Mouse (Mus musculus) neural tube, embryonic 14.5 days (tissue): Measurements from ENCODE around the gene Nfix. TPM values are rescaled to one million over a fixed set of nuclear protein-coding genes. Genes with fewer than 3 reads are reported as not detected.
A peak's percentile ranks its signal among the peaks of the same experiment; 100 is the strongest.

Source experiments
- ATAC-seq: fragments of 200-750 bp; cut with Nextera tagmentation; 2 replicates; pipeline ENCODE4 v1.8.0; 2017; ENCODE audit warnings: low read depth, mild to moderate bottlenecking, moderate TSS enrichment, moderate library complexity
- H3K27ac ChIP-seq: fragments of 300-500 bp; sonication (generic); 2 replicates; pipeline ENCODE4 v1.5.1; 2014; ENCODE audit warnings: low read depth, mild to moderate bottlenecking, control low read depth, low read length, moderate library complexity, mixed read lengths
- H3K27me3 ChIP-seq: fragments of 300-500 bp; sonication (generic); 2 replicates; pipeline ENCODE4 v1.6.1; 2014; ENCODE audit warnings: low read length; ENCODE audit not compliant: control insufficient read depth, insufficient read depth
- H3K36me3 ChIP-seq: fragments of 300-500 bp; sonication (generic); 2 replicates; pipeline ENCODE4 v1.6.1; 2014; ENCODE audit warnings: low read length, mixed read lengths; ENCODE audit not compliant: control insufficient read depth, insufficient read depth
- H3K4me1 ChIP-seq: fragments of 300-500 bp; sonication (generic); 2 replicates; pipeline ENCODE4 v1.6.1; 2014; ENCODE audit warnings: low read length; ENCODE audit not compliant: control insufficient read depth, insufficient read depth
- H3K4me2 ChIP-seq: fragments of 300-500 bp; sonication (generic); 2 replicates; pipeline ENCODE4 v1.6.1; 2014; ENCODE audit warnings: mild to moderate bottlenecking, low read depth, low read length, control low read depth
- H3K4me3 ChIP-seq: fragments of 300-500 bp; sonication (generic); 2 replicates; pipeline ENCODE4 v1.5.1; 2014; ENCODE audit warnings: low read depth, low read length, control low read depth, mixed read lengths
- H3K9ac ChIP-seq: fragments of 300-500 bp; sonication (generic); replicated peaks from 2 replicates; pipeline ENCODE4 v1.6.1; 2014; ENCODE audit warnings: low read depth, mild to moderate bottlenecking, control low read depth, low read length, mixed read lengths
- H3K9me3 ChIP-seq: fragments of 300-500 bp; sonication (generic); 2 replicates; pipeline ENCODE4 v1.6.1; 2016; ENCODE audit warnings: low read length; ENCODE audit not compliant: control insufficient read depth
- WGBS: fragments of 180-500 bp; shearing (Covaris S2); extraction: QIAGEN DNeasy Blood & Tissue Kit; methylation state at CpG from one replicate; pipeline ENCODE4 v1.1.7; 2014; 5-methylcytosine and 5-hydroxymethylcytosine counted together
- polyA plus RNA-seq: library from polyadenylated mRNA; unstranded; fragments of >200 nt; fragmentation: Nextera tagmentation; extraction: Ambion mirVana; gene quantifications from 2 replicates; pipeline ENCODE4 v1.2.1, GENCODE M21; 2014

Nfix gene
- polyA plus RNA-seq, 1 experiment from 2014 or later = 91.5 TPM

GRCm38 (mm10) chr8:84759718-84760117, 40.4 kb downstream of the Nfix start:
- H3K4me2 ChIP-seq = no peak overlapping the region
- WGBS = 90% methylated on average over 10 of the region's 10 CpGs
- H3K9ac ChIP-seq = no peak overlapping the region
- peaks cover under 1% of the 10 kb centered on the region; the same call in 1 of the 2 replicates for H3K4me1 ChIP-seq
- H3K27ac ChIP-seq = no peak overlapping the region
- no peaks in the 10 kb centered on the region for H3K9me3 ChIP-seq
- no peaks in the 10 kb centered on the region; the same call in 1 of the 2 replicates for H3K36me3 ChIP-seq
- H3K27me3 ChIP-seq = peaks cover 3% of the 10 kb centered on the region; the same call in 1 of the 2 replicates
- ATAC-seq = no peak
- no peak overlapping the region for H3K4me3 ChIP-seq

DNA sequence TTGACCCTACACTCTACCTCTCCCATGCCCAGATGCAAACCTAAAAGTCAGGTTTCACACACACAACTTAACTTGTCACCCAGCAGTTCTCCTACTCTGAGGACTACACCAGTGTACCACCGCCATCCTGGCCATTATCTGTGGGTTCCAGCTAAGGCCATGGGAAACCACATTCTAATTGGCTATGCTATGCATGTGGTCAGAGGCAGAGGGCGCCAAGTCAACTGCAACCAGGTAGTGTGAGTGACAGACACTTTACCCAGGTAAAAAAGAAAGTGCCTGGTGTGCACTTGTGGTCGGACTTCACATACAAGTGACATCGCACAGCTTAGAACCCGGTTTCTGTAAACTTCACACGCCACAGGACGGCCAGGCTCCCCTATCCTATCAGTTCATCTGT, 41.0 kb downstream of the Nfix start:
- H3K4me1 ChIP-seq = no peaks in the 10 kb centered on the region
- no peaks in the 10 kb centered on the region; the same call in 1 of the 2 replicates for H3K36me3 ChIP-seq
- no peaks in the 10 kb centered on the region for H3K9me3 ChIP-seq
- no peak overlapping the region for H3K27ac ChIP-seq
- no peak overlapping the region for H3K9ac ChIP-seq
- H3K4me3 ChIP-seq = no peak overlapping the region
- WGBS = 69% methylated on average over 7 of the region's 7 CpGs
- no peak overlapping the region for H3K4me2 ChIP-seq
- H3K27me3 ChIP-seq = peaks cover 3% of the 10 kb centered on the region; the same call in 1 of the 2 replicates
- ATAC-seq = no peak

DNA sequence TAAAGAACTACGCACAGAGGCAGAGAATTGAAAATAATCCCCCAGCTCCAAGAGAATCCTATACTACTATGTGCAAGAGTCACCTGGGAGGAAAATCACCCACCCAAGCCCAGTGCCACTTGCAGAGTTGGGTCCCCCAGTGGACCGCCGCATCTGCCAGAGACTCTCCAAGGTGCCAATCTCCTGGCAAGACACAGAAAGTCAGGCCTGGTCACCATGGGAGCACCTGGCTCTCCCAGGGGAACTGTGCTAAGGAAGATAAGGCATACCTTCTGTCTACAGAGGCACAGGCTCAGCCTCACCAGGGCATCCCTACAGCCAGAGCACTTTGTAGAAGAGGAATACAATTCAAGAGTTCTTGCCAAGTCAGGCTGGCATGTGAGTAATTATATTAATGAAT, 41.8 kb downstream of the Nfix start:
- H3K27ac ChIP-seq = no peak overlapping the region
- H3K9me3 ChIP-seq = no peaks in the 10 kb centered on the region
- H3K4me1 ChIP-seq = no peaks in the 10 kb centered on the region
- H3K27me3 ChIP-seq = 0 out of 2 replicates have a peak, but pooled peaks cover 3% of the 10 kb centered on the region
- no peak overlapping the region for H3K4me2 ChIP-seq
- 94% methylated on average over 3 of the region's 3 CpGs for WGBS
- H3K4me3 ChIP-seq = no peak overlapping the region
- ATAC-seq = no peak
- H3K36me3 ChIP-seq = no peaks in the 10 kb centered on the region; the same call in 1 of the 2 replicates
- no peak overlapping the region for H3K9ac ChIP-seq

DNA sequence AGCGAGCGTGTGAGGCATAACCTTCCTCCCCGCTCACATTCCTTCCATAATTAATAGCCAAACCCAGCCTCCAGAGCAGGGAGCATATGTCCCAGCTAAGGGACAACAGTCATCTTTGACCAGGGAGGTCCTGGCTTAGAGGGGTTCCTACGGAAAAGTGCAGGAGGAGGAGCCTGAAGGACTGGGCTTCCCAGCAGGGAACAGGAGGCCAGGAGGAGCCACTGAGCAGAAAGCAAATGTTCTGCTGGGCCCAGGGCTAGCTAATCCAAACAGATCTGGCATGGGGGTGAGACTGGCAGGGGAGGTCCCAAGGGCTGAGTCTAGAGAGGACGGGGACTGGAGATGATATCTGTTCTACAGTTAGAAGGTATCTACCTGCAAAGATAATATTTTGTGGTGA, 42.6 kb downstream of the Nfix start:
- H3K27me3 ChIP-seq = peaks cover 6% of the 10 kb centered on the region; the same call in 1 of the 2 replicates
- no peak overlapping the region for H3K27ac ChIP-seq
- WGBS = 35% methylated on average over 5 of the region's 5 CpGs
- H3K9me3 ChIP-seq = no peaks in the 10 kb centered on the region
- H3K4me3 ChIP-seq = no peak overlapping the region
- ATAC-seq = no peak
- H3K36me3 ChIP-seq = no peaks in the 10 kb centered on the region; the same call in 1 of the 2 replicates
- H3K4me1 ChIP-seq = no peaks in the 10 kb centered on the region
- no peak overlapping the region for H3K9ac ChIP-seq
- H3K4me2 ChIP-seq = no peak overlapping the region

DNA sequence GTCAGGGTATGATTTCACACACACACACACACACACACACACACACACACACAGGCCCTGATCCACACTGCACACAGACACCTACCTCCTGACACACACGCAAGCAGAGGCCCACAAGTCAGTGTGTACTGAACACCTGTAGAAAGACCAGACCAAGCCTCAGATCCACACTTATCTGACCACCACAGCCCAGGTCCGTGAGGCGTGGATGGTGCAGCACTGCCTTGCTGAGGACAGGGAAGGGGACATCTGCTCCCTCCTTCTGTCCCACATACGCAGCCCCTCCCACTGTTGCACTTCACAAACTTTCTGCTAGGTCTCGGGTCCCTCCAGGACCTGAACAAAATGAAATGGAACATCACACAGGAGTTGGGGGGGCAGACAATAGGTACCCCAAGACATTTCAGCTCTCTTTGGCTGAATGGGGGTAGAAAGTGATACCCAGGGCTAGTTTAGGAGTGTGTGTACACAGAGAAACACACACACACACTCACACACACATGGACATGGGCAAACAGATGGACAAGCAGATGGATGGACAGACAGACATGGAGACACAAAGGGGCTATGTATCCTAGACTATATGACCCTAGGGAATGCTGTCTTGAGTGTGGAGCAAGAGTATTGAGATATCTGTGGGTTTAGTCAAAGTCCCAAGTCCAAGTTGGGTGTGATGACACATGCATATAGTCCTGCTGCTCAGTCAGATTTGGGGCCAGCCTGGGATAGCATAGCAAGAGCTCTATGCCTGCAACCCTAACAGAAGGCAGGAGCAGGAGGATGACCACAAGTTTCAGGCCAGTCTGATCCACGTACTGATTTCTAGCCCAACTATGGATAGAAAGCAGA, 47.2 kb downstream of the Nfix start:
- Histone ChIP-seq H3K4me2 (no peak overlapping the region), H3K36me3 (no peaks in the 10 kb centered on the region), H3K4me3 (no peak overlapping the region), H3K27ac (no peak overlapping the region), H3K9ac (no peak overlapping the region), H3K27me3 (peaks cover 15% of the 10 kb centered on the region; the same call in 1 of the 2 replicates), H3K4me1 (0 out of 2 replicates have a peak, but pooled peaks cover 8% of the 10 kb centered on the region), H3K9me3 (no peaks in the 10 kb centered on the region)
- ATAC-seq = no peak
- WGBS = 82% methylated on average over 6 of the region's 6 CpGs

DNA sequence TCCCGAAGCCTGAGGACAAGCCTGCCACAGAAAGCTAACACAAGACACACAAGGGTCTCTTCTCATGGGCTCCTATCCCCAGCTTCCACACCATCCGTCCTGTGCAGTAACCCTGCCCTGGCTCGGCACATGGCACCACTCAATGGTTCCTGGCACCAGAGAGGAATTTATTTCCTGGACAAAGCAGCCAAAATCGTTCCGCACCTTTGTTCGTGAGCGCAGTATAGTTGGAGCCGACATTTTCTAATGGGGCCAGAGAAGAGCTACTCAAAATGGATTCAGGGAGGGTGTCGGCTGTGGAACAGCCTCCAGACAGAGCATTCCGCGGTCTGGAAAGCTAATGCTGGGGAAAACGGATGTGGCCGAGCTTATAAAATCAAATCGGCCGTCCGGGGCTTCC, 50.6 kb downstream of the Nfix start:
- Histone ChIP-seq H3K4me1 (peaks cover 15% of the 10 kb centered on the region), H3K4me2 (no peak overlapping the region), H3K9ac (no peak overlapping the region), H3K27me3 (peaks cover 16% of the 10 kb centered on the region), H3K9me3 (no peaks in the 10 kb centered on the region), H3K27ac (peak overlapping the region; percentile 52; the same call in 1 of the 2 replicates), H3K4me3 (no peak overlapping the region), H3K36me3 (no peaks in the 10 kb centered on the region)
- ATAC-seq = no peak
- 64% methylated on average over 16 of the region's 16 CpGs for WGBS

- Histone ChIP-seq H3K4me3 (no peak overlapping the region), H3K9me3 (no peaks in the 10 kb centered on the region), H3K9ac (no peak overlapping the region), H3K36me3 (no peaks in the 10 kb centered on the region), H3K27me3 (peaks cover 22% of the 10 kb centered on the region), H3K4me2 (no peak overlapping the region), H3K27ac (peak overlapping the region; percentile 41; the same call in 1 of the 2 replicates), H3K4me1 (peaks cover 29% of the 10 kb centered on the region)
- no peak for ATAC-seq
- WGBS = 6% methylated on average over 17 of the region's 17 CpGs
Measured at GRCm38 (mm10) chr8:84745032-84745925, 54.9 kb downstream of the Nfix start.

- Histone ChIP-seq H3K36me3 (no peaks in the 10 kb centered on the region), H3K27me3 (peaks cover 23% of the 10 kb centered on the region), H3K4me2 (peak overlapping the region; percentile 14; the same call in 1 of the 2 replicates), H3K9me3 (no peaks in the 10 kb centered on the region), H3K27ac (peak overlapping the region; percentile 66), H3K4me1 (peaks cover 33% of the 10 kb centered on the region), H3K9ac (0 out of 2 replicates have a peak overlapping the region, but pooled peaks have one; percentile 11), H3K4me3 (no peak overlapping the region)
- peak; percentile 75 for ATAC-seq
- 9% methylated on average over 14 of the region's 17 CpGs for WGBS
Measured at GRCm38 (mm10) chr8:84743517-84744420, 56.4 kb downstream of the Nfix start.
